Mouse (Mus musculus) regulatory T cell (primary cell): ENCODE measurements around the gene Hmg20a.

ENCODE experiments used
- in situ Hi-C: fragments of 300-600 bp; cut with MboI, MseI; formaldehyde crosslinking; loops from one replicate; pipeline ENCODE4 v1.15.1; 2025; ENCODE audit warnings: high pct_unique_total_duplicates

Hmg20a gene

DNA sequence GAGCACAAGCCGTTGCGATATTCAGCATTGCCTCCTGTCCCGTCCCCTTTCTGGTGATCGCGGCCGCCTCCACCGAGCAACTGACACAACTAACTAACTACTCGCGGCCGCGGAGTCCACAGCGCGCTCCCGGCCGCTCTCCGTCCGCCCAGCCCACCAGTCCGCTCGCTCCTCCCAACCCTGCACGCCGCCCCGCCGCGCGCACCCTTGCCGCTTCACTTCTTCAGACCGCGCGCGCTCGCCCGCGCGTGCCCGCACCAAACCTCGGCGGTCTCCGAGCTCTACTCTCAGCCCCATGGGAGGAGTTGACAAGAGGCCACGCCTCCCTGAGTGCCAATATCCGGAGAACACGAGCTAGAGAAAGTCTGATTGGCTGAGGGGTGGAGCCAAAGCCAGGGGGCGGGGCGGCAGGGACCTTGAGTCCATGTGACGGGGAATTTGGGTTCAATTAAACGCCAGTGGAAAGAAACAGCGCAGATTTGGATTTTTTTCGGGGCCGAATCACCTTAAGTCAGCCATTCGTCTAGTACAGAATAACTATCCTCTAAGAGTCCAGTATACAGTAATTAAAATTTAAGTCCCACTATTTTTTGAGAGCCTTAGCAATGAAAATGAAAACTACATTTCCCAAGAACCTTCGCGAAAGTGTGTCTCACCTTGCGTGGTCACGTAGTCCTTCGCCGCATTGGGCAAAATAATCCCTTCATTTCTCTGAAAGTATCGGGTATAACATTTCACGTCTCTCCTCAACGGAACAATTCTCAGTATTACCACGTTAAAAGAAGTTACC, at the start of gene Hmg20a, which contains the start of gene Peak1:
Gene Hmg20a (plus strand): TSS at position 662 of the 790 bp plus-strand sequence.
Gene Peak1 (minus strand): TSS at position 120 of the 790 bp plus-strand sequence.
- in situ Hi-C loops: loop anchor here (5.0 to 10.0 kb wide), 2 partner anchors 49 to 723 kb away; no protein-coding TSS in a partner anchor

DNA sequence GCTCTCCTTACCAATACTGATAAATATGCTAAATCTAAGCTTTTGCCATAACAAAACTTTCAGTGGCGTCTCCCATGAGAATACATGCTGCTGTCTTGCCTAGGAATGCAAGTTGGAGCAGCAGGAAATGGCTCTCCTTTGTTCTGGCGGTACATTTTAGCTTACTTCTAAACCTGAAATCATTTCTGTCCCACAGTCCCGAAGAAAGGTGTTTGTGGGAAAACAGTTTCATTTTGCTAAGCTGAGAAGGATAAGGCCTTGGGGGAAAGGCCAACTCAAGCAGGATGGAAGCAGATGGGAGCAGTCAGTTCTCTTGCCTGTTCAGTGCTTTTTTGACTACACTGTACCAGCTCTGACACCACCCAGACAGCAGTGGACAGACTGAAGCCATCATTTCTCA, 49.6 kb upstream of the Hmg20a start:
- in situ Hi-C loops: no loop called here

DNA sequence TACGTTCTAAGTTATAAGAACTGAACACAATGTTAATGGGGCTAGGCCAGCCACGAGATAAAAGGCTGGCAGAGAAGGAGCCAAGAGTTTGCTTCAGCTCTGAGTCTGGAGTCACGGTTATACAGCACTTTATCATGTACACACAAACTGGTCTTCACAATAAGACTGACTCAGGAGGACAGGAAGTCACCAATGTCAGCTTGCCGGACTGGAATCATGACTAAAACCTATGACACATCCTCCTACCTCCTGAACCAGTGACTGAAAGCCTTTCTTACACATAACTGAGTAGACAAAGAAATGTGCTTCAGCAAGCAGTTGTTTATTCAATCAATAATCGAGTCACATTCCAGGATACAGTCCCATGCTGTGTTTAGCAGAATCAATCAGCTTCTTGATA, 47.7 kb upstream of the Hmg20a start:
- in situ Hi-C loops: no loop called here

DNA sequence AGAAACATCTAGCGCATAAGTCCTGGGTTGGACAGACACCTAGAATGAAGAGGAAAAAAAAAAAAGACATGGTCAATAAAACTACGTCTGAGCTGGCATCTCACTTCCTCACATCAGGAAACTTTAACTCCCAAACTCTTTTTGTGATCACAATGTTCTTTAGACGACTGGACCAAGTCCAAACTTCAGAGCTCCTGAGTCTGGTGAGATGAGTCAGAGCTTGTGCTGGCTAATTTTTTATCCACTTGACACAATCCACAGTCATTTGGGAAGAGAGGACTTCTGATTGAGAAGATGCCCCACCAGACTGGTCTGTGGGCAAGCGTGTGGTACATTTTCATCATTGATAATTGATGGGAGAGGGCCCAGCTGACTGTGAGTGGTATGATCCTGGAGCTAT, 44.0 kb upstream of the Hmg20a start:
- in situ Hi-C loops: no loop called here

DNA sequence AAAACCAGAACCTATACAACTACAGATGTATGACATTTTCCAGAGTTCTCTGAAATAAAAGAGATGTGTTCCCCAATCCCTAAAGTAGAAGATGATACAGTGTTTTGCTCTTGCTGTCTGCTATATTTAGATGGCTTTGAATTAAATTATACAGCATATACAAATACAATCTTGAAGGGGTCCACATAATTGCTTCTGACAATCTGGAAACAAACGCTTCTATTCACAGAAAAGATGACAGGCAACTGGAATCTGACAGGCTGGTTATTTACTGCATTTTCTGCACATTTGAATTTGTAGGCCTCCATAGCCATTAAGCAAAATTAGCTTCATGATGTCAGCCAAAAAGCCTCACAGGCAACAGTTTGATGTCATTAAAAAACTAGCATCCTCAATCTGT, 35.6 kb upstream of the Hmg20a start:
- in situ Hi-C loops: no loop called here

DNA sequence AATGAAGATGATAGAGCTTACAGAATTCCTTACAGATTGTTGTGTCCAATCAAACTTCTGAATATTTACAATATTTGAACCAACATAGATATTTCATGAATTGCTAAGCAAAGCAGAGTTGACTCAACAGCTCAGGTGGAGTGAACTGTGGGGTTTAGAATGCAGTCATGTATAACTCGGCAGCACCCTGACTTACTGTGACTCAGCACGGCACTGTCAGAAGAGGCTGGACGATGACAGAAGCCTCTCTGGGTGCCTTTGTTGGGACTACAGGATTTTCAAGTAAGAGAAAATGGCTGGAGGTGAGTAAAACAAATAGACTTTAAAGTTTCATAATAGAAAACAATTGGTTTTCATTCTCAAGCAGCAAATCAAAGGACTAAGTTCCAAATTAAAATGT, 25.6 kb upstream of the Hmg20a start:
- in situ Hi-C loops: no loop called here

DNA sequence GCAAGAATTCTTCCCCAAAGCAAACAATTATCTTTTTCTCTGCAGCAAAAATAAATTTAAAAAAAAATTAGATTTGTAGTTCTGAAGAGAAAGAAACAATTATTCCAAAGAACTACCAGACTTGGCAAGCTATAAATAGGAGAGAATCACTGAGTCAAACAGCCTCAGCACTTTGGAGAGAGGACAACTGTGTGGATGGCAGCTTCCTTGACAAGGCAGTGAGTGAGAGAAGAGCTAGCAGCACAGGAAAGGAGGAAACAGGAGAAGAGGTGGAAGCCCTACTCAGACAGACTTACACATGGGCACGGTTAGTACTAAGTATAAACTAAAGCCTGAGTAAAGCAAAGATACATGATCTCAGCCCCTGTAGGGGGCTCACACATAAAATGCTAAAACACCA, 22.1 kb upstream of the Hmg20a start:
- in situ Hi-C loops: no loop called here

DNA sequence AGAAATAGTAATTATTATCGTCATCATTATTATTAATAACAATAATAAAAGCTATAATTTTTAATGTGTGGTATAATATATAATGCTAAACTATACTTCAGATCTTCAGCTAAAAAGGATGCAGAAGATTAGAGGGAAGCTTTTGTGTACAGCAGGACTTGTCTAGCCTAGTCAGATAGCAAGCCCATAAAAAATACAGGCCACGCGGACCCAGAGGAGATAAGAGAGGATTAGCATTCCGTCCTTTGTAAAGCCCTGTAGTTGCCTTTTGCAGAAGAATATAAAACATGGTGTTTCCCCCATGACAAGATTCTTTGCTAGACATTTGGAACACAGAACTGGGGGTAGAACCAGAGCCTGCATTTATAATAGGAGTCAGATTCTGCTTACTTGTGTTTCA, 13.8 kb upstream of the Hmg20a start:
- in situ Hi-C loops: no loop called here

DNA sequence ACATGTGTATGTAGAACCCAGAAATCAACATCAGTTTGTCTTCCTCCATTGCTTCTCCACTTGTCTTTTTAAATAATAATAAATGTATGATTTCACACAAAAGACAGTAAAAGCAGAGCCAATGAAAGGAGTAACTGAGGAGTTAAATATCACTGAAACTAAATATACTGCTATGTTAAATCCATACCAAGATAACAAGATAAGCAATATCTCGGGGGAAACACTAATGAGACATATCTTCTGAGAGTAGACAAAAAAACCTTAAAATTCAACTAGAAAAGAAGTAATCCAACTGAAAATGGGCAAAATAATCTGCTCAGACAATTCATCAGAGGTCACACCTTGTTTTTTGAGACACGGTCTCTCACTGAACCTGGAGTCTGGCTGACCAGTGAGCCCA, 8.5 kb upstream of the Hmg20a start:
- in situ Hi-C loops: loop anchor here (10.0 kb wide), 1 partner anchor 715 kb away; no protein-coding TSS in a partner anchor

DNA sequence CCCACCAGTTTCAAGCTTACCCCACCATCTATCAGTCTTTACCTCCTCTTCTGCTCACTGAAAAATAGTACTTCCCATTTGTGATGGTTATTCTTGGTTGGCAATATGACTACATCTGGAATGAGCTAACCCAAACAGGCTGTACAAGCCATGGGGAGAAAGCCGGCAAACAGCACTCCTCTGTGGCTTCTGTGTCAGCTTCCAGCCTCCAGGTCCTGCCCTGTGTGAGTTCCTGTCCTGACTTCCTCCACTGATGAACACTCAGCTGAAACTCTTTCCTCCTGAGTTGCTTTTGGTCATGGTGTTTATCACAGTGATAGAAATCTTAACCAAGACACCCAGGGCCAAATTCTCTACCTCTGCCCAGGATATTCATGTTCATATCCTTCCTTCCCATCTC, 5.7 kb upstream of the Hmg20a start:
- in situ Hi-C loops: loop anchor here (10.0 kb wide), 1 partner anchor 718 kb away; no protein-coding TSS in a partner anchor

DNA sequence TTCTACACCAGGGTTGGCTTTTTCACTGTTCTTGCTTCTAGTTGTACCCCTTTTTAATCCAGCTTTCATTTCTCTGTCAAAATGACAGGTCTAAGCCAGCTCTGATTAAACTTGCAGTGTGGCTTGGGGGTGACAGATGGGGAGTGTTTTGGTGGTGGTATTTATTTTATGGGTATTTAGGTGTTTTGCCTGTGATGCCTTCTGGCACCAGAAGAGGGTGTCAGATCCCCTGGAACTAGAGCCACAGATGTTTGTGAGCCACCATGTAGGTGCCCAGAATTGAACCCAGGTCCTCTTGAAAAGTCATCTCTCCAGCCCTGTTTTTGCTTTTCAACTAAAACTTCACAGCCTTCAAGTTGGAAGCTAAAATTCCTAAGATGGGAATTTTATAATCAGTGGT, 4.1 kb upstream of the Hmg20a start:
- in situ Hi-C loops: loop anchor here (10.0 kb wide), 1 partner anchor 720 kb away; no protein-coding TSS in a partner anchor

DNA sequence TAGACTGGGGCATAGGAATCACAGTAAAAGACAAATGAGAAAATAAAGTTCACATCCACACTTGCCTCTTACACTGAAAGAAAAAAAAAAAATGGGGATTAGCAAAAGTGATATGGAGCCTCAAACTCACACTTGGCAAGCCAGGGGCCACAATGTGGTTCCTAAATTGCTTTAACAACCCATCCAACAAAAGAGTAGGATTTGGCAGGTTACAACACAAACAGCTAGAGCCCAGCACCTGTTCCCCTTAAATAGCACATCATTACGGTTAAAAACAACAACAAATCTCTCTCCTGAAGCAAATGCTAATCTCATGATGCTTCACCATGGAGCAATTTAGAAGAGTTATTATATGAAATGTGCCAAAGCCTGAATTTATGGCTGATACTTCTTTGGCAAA, 3.0 kb upstream of the Hmg20a start:
- in situ Hi-C loops: loop anchor here (5.0 to 10.0 kb wide), 2 partner anchors 52 to 721 kb away; no protein-coding TSS in a partner anchor

DNA sequence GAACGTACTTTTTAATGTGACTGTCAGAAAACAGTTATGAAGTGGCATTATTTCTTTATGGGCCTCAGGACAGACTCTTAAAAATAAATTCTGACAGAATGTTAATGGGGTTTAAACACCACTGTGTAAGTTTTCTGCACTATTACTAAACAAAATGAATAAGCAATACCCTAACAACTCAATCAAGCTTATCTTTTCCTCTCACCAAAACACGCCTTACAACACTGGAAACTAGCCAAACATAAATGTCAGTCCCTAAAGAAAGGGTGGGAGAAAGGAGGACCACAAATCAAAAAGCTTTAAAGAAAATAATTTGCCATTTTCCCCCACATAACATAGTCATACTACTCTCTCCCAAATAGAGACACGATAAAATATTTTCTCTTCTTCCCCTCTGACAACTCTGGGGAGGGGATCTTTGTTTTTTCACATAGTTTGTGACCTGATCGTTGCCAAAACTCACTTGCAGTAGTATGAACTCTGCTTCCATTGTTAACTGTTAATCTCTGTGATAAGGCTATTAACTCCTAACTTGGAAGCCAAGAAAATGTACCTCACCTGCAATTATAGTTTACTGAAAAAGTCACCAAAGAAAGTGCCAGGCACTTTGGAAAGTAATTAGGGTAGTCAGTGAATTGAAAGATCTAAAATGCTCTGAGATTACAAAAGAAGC, 2.3 kb upstream of the Hmg20a start:
- in situ Hi-C loops: loop anchor here (5.0 to 10.0 kb wide), 2 partner anchors 51 to 721 kb away; no protein-coding TSS in a partner anchor

DNA sequence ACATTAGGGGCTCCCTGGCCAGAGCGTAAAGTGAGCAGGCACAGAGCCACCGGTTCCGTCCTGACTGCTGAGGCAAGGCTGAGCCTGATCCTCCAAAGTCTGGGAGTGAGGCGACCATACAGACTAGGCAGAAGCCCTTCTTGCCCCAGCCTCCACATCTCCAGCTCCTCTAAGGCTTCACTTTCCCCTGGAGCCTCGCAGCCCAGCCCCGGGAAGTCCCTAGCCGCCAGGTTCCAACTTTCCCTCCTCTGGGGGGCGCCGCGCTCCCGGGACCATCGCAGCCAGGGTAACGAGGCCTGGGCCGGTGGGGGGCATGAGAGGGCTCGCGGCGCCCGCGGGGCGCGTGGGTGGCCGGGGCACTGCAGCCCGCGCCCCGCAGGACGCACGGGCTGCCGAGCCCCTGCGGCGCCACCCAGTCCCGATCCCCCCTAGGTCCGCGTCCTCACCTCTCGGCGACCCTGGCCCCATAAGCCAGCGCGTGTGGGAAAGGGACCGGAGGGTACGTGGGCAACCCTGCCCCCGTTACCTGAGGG, 928 bp upstream of the Hmg20a start:
- in situ Hi-C loops: loop anchor here (5.0 to 10.0 kb wide), 2 partner anchors 50 to 723 kb away; no protein-coding TSS in a partner anchor

DNA sequence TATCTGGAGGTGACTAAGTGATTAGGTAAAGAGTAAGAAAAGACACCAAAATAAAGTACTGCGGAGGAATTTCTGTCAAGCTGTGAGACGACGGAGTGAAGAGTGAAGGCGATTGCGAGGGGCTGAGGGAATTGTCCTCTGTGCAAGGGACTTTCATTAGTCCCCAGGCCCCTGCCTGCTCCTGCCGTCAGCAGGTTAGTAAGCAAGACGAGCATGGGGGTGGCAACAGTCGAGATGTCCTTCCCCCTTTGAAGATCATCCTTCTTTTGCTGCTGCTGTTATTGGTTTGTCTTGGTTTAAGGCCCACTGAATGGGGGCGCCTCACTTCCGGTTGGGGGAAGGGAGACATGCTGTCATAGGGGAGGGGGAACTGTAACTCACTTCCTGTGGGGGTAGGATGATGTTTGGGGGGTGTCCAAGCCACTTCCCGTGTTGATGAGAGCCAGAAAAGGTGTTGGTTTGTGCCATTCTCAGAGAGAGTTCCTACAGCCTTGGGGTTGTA, 380 bp downstream of the Hmg20a start:
- in situ Hi-C loops: loop anchor here (5.0 to 10.0 kb wide), 2 partner anchors 49 to 724 kb away; no protein-coding TSS in a partner anchor

DNA sequence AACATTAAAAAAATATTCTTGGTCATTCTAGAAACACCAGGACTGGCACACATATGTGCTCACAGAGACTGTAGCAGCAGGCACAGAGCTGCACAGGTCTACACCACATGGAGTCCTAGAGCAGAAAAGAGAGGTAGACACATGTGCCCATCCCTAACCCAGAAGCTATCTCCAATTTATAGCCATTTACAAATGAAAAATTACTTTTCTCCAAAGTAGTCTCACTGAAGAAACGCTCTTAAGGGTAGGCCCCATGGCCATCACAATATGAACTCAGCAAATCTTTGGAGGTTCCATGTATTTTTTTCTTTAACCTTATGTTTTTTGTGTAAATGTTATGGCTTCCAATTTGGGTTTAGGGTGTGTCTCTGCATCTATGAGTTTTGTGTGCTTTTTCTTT, 1.8 kb downstream of the Hmg20a start:
- in situ Hi-C loops: no loop called here

DNA sequence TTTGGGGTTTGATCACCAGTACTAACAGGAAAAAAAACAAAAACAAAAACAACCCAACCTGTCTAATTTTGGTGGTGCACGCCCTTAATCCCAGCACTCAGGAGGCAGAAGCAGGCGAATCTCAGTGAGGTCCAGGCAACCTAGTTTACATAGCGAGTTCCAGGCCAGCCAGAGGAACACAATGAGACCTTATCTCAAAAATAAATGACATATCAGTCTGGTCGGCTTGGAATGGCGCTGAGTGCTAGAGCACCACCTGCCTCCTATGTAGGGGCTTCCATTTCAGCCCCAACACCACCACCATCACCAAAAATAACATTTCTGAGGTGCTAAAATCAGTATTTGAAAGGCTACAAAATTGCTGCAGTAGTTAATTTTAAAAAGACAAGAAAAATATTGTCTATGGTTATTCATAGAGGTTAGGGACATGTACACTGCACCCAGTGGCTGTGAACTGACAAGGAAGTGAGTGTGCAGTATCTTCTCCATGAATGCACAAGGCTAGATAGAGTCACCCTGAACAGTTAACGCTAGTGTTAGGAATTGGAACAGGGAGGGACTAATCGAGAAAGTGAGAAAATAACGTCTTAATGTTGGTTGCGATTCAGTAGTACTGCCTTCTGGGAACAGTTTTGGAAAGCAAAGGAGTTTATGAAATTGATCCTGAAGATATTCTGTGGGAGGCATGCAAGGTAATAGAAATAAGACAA, 2.6 kb downstream of the Hmg20a start:
- in situ Hi-C loops: no loop called here

DNA sequence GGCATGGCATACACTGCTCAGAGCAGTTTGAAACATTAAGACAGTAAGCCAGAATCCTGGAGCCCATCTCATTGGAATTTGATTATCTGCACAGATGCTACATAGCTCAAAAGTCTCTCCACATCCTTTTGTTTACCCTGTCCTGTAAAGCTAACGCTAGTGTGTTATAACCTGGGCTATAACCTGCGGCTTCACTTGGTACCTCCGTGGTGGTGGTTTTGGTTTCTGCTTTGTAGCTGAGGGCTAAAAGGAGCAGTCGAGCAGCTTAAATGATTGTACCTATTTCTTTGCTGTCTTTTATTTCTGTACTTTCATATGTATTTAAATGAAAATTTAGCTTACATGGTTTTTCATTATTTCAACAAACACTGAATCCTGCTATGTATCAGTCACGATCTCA, 3.6 kb downstream of the Hmg20a start:
- in situ Hi-C loops: no loop called here

DNA sequence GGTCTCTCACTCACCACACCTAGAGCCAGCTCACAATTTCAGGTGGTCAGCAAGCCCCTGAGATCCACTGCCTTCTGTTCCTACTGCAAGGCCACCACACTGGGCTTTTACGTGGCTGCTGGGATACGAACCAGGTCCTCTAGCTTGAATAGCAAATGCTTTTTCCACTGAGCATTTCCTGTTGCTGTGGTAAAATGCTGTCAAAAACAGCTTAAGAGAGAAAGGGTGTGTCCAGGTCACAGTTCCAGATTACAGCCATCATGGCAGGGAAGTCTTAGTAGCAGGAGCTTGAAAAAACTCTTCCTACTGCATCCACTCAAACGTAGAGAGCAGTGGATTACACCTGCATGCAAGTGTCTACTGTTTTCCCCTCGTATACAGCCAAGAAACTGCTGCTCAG, 6.5 kb downstream of the Hmg20a start:
- in situ Hi-C loops: loop anchor here (5.0 kb wide), 1 partner anchor 77 kb away; no protein-coding TSS in a partner anchor

DNA sequence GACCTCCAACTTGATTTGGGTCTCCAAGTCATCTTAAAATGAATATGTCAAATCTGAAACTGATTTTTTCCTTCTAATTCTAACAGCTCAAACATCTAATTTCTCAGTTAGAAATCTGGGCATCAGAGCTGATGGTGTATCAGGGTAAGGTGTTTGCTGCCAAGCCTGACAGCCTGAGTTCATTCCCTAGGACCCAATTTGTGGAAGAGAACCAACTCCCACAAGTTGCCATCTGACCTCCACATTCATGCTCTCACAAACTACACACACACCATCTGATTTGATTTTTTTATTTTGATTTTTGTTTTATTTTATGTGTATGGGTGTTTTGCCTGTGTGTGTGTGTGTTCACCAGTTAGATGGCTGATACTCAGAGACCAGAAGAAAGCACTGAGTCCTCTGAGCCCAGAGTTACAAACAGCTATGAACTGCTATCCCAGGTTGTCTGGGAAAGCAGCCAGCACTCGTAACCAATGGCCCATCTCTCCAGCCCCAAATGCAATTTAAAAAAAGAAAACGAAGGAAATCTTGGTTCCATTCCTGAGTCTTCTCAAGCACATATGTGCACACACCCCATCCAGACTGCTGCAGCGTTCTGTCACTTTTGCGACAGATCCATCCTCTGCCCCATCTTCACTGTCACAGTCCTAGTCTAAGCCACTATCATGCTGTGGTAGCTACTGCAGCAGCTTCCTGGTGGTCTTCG, 17.6 kb downstream of the Hmg20a start:
- in situ Hi-C loops: no loop called here
